Mouse (Mus musculus) G1E-ER4 (cell line): ENCODE results near the gene Gm21964. TPM values are rescaled to one million over a fixed set of nuclear protein-coding genes. Genes with fewer than 3 reads are reported as not detected.

Experiments
- GATA1 ChIP-seq: IDR thresholded peaks from one replicate; pipeline ENCODE4 v1.8.0; 2012; ENCODE audit warnings: low read length, inconsistent platforms
- polyA plus RNA-seq: library from polyadenylated mRNA; stranded (reverse); fragments of >175 nt; gene quantifications from 2 replicates; pipeline ENCODE4 v1.2.3, GENCODE M21; 2012

The Gm21964 gene
- polyA plus RNA-seq, 1 experiment, result not detected

DNA sequence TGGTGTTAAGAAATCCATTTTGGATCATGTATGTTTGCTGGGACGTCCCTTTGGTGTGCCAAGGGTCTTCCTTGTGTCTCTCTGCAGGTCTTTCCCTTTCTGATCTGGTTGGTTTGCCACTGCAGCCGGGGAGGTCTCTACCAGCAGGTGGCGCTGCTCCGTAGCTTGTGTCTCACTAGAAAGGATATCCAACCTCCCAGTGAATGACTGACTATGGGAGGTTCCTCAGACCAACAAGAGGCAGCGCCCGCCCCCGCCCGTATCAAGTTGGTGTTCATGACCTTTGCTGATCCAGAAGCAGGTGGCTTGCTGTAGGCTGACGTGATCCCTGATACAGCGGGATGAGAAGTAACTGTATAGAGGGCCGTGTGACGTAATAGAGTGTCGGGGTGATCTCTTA, 29.5 kb downstream of the Gm21964 start:
- TF ChIP-seq GATA1, result no peak

DNA sequence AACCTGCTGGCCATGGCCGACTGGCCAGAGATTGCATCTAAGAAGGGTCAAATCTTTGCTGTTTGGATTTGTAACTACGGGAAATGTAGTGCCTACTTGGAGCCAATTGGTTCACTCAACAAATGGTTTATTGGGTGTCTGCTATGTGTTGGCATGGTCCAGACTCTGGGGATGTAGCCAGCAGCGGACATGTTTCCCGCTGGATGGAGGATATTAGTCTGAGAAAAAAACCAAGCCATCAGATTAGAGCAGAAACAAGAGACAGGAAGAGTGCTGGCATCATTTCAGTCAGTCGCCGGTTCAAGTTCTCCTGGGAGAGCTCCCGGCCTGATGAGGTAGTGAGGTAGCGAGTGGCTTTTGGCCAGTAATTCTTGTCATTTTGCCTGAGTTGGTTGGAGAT, 33.2 kb downstream of the Gm21964 start:
- TF ChIP-seq GATA1, result no peak

DNA sequence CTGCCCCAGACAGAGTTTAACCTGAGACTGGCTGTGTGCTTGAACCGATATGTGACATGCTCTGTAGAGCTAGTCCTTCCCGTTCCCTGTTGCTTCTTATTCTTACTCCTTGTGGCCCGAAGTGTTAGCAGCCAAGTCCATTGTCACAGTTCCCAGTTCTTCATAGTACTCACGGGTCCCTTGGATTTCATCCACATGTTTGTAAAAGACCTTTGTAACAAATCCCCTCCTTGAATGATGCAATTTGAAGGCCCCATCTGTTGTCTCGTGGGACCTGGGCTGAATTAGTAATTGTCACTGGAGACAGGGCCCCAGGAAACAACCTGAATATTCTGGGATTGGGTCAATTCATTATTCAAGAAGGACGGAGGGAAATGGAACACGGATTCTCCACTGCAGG, 34.5 kb downstream of the Gm21964 start:
- TF ChIP-seq GATA1, result no peak

DNA sequence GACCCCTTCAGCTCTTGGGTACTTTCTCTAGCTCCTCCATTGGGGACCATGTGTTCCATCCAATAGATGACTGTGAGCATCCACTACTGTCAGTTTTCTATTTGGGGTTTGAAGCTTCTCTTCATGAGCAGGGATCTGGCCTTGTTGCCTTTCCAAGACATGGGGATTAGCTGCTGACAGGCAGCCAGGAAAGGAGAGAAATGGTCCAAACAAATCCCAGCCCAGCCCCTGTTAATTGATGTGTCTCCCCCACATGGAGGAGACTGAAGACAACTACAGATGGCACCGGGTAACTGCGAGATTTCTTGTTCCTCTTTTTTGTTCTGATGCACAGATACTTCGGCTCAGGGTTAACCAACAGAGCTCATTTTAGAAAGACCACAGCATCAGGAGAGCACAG, 39.1 kb downstream of the Gm21964 start:
- TF ChIP-seq GATA1, result no peak

DNA sequence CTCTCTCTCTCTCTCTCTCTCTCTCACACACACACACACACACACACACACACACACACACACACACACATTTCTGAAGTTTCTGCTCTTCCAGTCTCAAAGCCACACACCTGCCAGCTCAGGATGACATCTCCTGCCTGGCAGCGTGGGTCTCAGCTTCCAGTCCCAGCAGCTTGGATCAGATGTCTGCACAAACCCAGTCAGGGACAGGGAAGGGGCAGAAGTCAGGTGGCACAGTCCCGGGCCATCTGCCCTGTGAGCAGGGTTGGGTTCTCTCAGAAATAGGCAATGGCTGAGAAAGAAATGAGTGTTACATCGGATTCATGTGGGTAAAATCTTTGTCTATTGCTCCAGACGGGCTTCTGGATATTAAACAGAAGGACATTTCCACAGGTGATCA, 39.8 kb downstream of the Gm21964 start:
- no peak for TF ChIP-seq GATA1

DNA sequence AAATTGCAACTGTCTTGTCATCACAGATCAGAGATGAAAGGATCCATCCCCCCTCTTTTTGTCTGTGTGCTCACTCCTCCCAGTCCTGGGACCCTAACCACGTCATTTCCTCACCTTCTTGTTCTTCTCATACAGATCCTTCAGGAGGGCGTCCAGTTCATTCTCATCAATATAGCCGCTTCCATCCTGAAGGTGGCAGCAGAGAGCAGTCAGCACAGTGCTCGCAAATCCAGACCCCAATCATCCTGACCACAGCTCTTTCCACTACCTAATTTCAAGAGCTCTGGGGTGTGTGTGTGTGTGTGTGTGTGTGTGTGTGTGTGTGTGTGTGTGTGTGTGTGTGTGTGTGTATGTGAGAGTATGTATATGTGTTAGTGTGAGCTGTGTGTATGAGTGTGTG, 44.5 kb downstream of the Gm21964 start:
- no peak for TF ChIP-seq GATA1

DNA sequence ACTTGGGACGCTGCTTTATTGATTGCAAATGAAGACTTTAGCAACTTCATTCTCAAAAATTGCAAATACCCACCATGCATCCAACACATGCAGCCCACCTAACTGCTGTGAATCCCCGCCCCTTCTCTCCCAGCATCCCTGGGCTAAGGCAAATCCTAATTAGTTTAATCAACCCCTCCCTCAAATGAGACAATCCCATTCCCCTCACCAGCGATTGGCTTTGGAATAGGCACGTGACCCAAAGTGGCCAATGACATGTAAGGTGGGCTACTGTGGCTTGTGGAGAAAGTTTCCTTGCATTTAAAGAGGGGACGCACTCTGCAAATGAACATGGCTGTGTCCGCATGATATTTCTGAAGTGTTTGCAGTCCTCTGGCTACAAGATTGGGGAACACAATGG, 51.9 kb downstream of the Gm21964 start:
- TF ChIP-seq GATA1, result no peak

Other genes starting within 250 kb of the Gm21964 start
- gene Phlpp2, start 232.7 kb upstream of the Gm21964 start, polyA plus RNA-seq, result 3.5 and 5.5 TPM in 2 replicates
- gene Marveld3, start 139.0 kb upstream of the Gm21964 start, polyA plus RNA-seq, result not detected in 2 replicates
- not detected in 2 replicates for gene Tat, start 110.8 kb upstream of the Gm21964 start, polyA plus RNA-seq
- not detected in 2 replicates for gene Chst4, start 61.5 kb upstream of the Gm21964 start, polyA plus RNA-seq
- gene Zfp612, start 21.5 kb upstream of the Gm21964 start, polyA plus RNA-seq, result not detected in 2 replicates
- not detected in 2 replicates for gene Gm17720, start 1.5 kb downstream of the Gm21964 start, polyA plus RNA-seq
- gene Calb2, start 67.0 kb downstream of the Gm21964 start, polyA plus RNA-seq, result not detected in 2 replicates
- 1.2 and 1.4 TPM in 2 replicates for gene Cmtr2, start 114.5 kb downstream of the Gm21964 start, polyA plus RNA-seq
- gene Hydin, start 165.8 kb downstream of the Gm21964 start, polyA plus RNA-seq, result not detected in 2 replicates